Mouse (Mus musculus): ENCODE measurements around the gene Spindoc. TPM values are rescaled to one million over a fixed set of nuclear protein-coding genes. Genes with fewer than 3 reads are reported as not detected.
A peak's percentile ranks its signal among the peaks of the same experiment; 100 is the strongest.

Spindoc gene
- total RNA-seq, 2 experiments from 2014 or later = 6.2 to 15.7 TPM

DNA sequence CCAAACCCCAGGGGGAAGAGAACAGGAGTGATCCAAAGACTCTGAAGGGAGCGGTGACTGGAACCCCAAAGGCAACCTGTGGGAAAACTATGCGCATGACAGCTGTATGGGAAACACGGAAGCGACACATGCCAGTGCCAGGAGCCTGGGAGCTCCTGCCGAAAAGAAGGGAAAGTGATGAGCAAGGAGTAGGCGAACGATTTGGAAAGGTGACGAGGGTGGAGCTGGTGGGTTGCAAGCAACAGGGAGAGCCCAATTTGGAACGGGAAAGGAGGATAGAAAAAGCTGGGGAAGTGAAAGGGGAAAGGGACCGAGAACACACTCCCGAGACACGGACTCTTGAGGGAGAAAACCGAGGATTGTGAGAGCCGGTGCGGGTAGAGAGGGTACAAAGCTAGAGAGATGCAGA is 42.4 kb downstream of the Spindoc start:
- ATAC-seq (replicated peaks; ENCODE audit: low FRiP score, low TSS enrichment, poor library complexity, severe bottlenecking) = no peak

- ATAC-seq (replicated peaks; ENCODE audit: low FRiP score, low TSS enrichment, poor library complexity, severe bottlenecking) = no peak
Observed at GRCm38 (mm10) chr19:7339867-7340266, 42.9 kb downstream of the Spindoc start.

GRCm38 (mm10) chr19:7339026-7339425 is 43.8 kb downstream of the Spindoc start:
- no peak for ATAC-seq (replicated peaks; ENCODE audit: low FRiP score, low TSS enrichment, poor library complexity, severe bottlenecking)

GRCm38 (mm10) chr19:7337781-7338342 is 44.9 kb downstream of the Spindoc start:
- ATAC-seq (replicated peaks; ENCODE audit: low FRiP score, low TSS enrichment, poor library complexity, severe bottlenecking) = no peak

- no peak for ATAC-seq (replicated peaks; ENCODE audit: low FRiP score, low TSS enrichment, poor library complexity, severe bottlenecking)
Observed at GRCm38 (mm10) chr19:7335656-7336055, 47.1 kb downstream of the Spindoc start.

DNA sequence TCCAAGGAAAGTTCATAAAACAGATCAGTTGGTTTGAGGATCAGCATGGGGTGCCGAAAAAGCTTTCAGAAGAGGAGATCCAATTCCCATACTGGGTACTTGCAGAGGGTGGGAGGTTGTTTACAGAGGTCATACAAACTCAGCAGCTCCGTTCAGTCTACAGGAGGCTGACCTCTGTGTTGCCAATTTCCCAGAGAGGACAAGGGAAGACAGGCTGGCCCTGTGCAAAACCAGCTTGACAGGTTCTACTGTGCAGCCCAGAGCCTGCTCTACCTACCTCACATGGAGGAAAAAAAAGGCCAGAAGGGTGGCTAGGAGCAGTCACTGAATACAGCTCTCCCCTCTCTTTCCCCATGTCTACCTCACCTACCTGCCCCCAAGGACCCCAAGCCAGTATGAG is 48.7 kb downstream of the Spindoc start:
- no peak for ATAC-seq (replicated peaks; ENCODE audit: low FRiP score, low TSS enrichment, poor library complexity, severe bottlenecking)

- no peak for ATAC-seq (replicated peaks; ENCODE audit: low FRiP score, low TSS enrichment, poor library complexity, severe bottlenecking)
Observed at GRCm38 (mm10) chr19:7321391-7321790, 61.4 kb downstream of the Spindoc start.

GRCm38 (mm10) chr19:7320181-7320580 is 62.6 kb downstream of the Spindoc start:
- ATAC-seq (replicated peaks; ENCODE audit: low FRiP score, low TSS enrichment, poor library complexity, severe bottlenecking) = no peak

DNA sequence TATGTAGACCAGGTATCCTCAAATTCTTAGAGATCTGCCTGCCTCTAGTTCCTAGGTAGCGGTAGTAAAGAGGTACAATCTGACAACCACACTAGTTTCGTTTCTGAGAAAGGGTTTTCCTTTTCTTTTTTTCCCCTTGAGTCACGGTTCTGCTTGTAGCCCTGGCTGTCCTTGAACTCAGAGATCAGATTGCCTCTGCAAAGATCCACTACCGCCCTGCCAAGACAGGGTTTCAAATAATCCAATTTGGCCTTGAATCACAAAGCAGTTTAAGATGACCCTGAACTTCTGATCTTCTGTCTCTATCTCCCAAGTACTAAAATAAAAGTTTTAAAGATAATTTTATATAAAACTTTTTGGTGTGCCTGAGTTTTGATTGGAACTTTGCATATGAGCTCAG is 65.1 kb downstream of the Spindoc start:
- ATAC-seq (replicated peaks; ENCODE audit: low FRiP score, low TSS enrichment, poor library complexity, severe bottlenecking) = no peak

DNA sequence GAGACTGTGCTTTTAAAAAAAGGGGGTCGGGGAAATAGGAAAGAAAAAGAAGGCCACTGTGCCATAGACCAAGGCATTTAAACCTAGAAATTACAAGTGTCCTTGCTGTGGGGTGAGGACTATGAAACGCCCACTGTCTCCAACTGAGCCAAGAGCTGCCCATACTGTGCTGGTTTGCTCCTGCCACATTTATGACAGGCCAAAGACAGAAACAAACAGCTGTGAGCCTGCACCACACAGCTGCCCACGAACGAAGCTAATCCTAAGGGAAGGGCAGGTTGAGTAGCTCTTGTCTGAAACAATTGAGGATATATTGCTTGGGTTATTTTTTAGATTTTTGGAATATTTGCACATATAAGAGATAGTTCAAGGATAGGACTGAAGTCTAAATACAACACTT is 66.0 kb downstream of the Spindoc start:
- no peak for ATAC-seq (replicated peaks; ENCODE audit: low FRiP score, low TSS enrichment, poor library complexity, severe bottlenecking)

- 0 out of 2 replicates have a peak, but pooled peaks have one; percentile 19 for ATAC-seq (replicated peaks; ENCODE audit: low FRiP score, low TSS enrichment, poor library complexity, severe bottlenecking)
Observed at GRCm38 (mm10) chr19:7315587-7315984, 67.2 kb downstream of the Spindoc start.

- peak; percentile 66; the same call in 1 of the 2 replicates for ATAC-seq (replicated peaks; ENCODE audit: low FRiP score, low TSS enrichment, poor library complexity, severe bottlenecking)
Observed at GRCm38 (mm10) chr19:7314976-7315586, 67.7 kb downstream of the Spindoc start.

DNA sequence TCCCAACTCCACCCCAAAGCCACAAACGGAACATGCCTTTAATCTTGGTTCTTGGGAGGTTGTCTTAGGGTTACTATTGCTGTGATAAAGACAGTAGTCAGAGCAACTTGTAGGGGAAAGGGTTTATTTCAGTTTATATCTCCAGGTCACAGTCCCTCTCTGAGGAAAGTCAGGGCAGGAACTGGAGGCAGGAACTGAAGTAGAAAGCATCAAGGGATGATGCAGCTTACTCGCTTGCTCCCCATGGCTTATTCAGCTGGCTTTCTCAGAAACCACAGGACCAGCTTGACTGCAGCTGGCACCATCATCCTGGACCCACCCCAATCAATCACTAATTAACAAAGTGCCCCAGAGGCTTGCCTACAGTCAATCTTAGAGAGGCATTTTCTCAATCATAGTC is 69.1 kb downstream of the Spindoc start:
- no peak for ATAC-seq (replicated peaks; ENCODE audit: low FRiP score, low TSS enrichment, poor library complexity, severe bottlenecking)

GRCm38 (mm10) chr19:7311306-7311705 is 71.5 kb downstream of the Spindoc start:
- ATAC-seq (replicated peaks; ENCODE audit: low FRiP score, low TSS enrichment, poor library complexity, severe bottlenecking) = no peak; the same call in 1 of the 2 replicates

DNA sequence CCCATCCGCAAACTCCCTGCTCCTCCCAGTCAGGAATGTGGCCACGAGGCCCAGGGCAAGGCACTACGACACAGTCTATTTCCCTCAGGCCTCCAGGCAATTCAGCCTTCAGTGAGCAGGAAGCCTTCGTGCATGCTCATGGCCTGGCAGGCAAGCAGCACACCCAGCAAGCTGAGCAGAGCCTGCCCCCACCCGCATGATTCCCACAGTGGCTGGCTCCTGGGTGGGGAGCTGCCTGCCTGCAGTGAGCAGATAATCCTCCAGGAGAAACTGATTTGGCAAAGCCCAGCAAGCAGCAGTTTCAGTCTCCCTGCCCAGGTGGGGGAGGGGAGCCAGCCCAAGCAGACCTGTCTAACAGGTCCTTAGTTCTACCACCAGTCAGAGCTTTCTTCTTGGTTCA is 72.1 kb downstream of the Spindoc start:
- ATAC-seq (replicated peaks; ENCODE audit: low FRiP score, low TSS enrichment, poor library complexity, severe bottlenecking) = peak; percentile 67

- ATAC-seq (replicated peaks; ENCODE audit: low FRiP score, low TSS enrichment, poor library complexity, severe bottlenecking) = no peak
Observed at GRCm38 (mm10) chr19:7309738-7310330, 73.0 kb downstream of the Spindoc start.

DNA sequence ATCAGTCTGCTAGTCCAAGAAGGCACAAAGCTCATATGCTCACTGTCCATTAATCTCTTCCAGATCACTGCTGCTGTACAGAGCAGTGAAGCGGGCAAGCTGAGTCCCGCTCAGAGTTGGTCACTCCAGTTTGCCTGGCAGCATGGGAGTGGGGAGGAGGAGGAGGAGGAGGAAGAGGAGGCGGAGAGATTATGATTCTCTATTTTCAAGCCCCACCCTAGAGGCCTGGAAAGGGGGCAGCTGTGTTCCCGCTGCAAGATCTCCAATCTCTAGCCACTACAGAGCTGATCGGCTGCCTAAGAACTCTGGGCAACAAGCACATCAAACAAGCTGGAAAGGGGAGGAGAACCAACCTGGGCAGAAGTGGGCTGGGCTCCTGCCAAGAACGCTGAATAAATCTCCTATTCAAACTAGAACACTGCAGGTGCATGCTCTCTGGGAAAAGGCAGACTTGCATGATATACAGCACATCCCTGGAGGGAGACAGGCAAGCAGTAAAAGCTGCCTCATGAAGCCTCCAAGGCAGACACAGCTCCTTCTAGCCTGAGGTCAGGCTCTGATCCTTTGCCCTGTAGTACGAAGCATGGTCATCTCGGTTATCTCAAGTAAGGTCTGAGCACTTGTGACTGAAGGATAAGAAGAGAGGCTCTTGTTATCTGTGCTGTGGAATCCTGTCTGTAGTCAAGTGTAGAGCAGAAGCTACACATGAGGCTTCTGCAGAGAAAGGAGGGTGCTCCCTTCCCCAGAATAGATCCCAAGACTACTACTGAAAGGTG is 74.6 kb downstream of the Spindoc start:
- ATAC-seq (replicated peaks; ENCODE audit: low FRiP score, low TSS enrichment, poor library complexity, severe bottlenecking) = peak; percentile 65

DNA sequence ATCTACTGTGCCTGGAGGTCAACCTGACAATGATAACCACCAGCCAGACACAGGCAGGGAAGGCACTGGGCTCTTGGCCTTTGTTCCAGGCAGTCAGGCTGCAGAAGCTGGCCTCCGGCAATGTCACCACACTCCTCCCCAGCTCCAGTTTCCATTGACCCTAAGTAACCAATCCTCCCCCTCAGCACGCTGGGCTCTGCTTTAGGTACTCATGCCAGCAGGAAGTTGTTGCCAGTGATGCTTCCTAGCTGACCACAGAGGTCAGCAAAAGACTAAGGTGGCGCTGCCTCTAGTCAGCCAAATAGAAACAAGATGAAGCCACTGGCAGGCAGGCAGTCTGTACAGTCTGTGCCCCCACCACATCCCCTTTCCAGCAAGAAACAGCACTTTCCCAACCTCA is 75.8 kb downstream of the Spindoc start:
- ATAC-seq (replicated peaks; ENCODE audit: low FRiP score, low TSS enrichment, poor library complexity, severe bottlenecking) = no peak

- ATAC-seq (replicated peaks; ENCODE audit: low FRiP score, low TSS enrichment, poor library complexity, severe bottlenecking) = peak; percentile 64
Observed at GRCm38 (mm10) chr19:7305380-7306310, 77.1 kb downstream of the Spindoc start.
